Mouse (Mus musculus) cerebellum, postnatal 4 days (tissue): ENCODE measurements around the gene Atxn2l.
A peak's percentile ranks its signal among the peaks of the same experiment; 100 is the strongest.
"Not testable (repeated sequence)": the region's sequence is repeated elsewhere in the genome, so short reads cannot be mapped to it uniquely, and the experiment has no call there.

Source experiments
- DNase-seq, 2 experiments: peaks; one replicate each; pipeline ENCODE4 v3.0.0; 2022; ENCODE audit warnings: low spot score in 2 of 2, mixed read lengths in 1 of 2

The Atxn2l gene

DNA sequence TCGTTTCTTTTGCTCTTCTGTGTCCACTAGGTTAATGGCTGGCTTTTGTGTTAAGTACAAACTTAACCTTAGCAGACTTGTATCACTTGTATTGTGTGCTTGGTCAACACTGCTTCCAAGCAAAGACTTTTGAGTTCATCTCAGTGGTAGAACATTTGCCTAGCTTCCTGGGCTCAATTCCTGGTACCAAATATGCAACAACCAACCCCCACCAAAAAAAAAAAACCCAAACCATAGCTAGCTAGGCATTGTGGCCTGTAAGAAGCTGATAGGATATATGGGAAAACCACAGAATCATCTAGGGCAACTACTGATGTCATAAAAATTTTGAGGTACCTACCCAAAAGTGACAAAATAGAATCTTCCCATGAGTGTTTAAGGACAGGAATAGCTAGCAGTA lies 12.2 kb downstream of the Atxn2l start:
- DNase-seq: no peak

DNA sequence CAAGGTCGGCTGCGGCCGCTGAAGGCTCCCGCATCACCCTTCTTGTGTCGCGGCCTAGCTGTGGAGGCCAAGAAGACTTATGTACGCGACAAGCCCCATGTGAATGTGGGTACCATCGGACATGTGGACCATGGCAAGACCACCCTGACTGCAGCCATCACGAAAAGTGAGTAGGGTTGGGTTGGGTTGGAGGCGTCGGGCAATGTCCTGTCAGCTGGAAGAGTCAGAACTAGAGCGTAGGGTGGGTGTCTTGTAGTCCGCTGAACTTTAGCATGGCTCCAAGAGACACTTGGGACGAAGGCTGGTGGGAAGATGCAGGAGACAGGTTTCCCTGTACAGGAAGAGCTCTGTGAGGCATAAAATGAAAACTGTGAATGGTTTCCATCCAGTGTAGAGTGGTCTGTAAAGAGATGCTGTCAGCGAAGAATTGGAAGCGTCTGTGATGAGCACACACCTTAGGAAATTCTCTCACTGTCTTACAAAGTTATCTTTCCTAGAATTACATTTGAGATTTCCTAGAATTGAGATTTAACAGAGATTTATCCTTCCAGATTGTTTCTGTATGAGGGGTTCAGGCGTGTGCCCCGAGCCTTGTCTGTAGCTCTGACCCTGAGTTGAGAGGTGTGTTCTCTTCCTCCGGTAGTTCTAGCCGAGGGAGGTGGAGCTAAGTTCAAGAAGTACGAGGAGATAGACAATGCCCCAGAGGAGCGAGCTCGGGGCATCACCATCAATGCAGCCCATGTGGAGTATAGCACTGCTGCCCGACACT lies 15.4 kb downstream of the Atxn2l start:
- DNase-seq: not testable (repeated sequence)

DNA sequence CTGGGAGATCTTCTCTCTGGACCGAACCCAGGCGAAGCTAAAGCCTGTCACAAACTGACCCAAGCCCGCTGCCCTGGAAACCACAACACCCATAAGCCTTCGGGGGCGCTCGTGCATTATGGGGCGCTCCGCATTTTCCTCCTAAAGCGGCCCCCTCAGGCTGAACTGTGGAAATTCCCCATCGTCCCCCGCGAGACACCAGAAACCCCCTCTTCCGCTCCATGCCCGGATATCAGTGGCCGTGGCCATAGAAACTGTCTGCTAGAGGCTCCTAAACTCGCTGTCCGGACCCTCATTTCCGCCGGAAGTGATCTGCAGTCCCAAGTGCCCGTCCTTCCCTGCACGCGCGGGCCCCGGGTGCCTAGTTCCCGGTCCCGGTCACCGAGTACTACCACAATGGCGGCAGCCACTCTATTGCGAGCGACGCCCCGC lies 16.2 kb downstream of the Atxn2l start, which contains the start of gene Tufm:
Tufm (plus strand) TSS at position 310 of the 432 bp plus-strand sequence.
- DNase-seq: peak; percentile 82 to 90

DNA sequence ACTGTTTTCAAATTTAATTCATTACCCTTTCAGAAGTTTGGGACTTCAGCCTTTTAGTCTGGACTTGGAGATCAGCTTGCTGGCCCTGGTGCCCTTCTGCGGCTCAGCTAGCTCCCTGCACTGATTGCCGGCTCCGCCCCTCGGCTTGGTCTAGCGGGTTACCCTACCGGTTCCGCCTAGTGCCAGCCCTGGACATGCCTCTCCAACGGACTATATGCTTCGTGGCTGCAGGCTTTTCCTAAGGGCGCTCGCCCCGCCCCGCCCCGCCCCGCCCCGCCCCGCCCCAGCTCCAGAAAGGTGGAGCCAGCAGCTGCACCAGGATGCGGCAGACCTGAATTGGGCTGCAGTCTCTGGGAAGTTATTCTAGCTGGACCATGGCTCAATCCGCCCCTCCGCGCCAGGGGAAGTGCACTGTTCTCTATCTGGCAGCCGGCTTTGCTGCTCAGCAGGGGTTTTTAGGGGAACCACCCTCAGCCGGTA lies 20.8 kb downstream of the Atxn2l start:
- peak in 1 of 2 experiments; percentile 51 for DNase-seq

DNA sequence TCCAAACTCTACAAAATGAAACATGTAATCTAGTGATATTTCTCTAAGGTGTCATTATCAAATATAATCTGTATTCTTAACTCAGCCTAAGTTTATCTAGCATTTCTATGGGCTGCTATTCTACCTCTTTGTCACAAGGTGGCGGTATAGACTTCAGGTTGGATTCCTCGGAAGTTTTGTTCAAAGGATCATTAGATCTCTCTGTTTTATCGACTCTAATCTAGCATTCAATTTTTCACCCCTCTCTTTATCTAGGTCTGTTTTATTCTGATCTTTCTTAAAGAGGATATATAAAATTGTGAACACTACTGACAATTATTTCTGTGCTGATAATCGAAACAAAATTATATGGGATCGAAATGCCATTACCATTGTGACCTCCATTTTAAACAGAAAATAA lies 21.5 kb downstream of the Atxn2l start:
- no peak for DNase-seq

DNA sequence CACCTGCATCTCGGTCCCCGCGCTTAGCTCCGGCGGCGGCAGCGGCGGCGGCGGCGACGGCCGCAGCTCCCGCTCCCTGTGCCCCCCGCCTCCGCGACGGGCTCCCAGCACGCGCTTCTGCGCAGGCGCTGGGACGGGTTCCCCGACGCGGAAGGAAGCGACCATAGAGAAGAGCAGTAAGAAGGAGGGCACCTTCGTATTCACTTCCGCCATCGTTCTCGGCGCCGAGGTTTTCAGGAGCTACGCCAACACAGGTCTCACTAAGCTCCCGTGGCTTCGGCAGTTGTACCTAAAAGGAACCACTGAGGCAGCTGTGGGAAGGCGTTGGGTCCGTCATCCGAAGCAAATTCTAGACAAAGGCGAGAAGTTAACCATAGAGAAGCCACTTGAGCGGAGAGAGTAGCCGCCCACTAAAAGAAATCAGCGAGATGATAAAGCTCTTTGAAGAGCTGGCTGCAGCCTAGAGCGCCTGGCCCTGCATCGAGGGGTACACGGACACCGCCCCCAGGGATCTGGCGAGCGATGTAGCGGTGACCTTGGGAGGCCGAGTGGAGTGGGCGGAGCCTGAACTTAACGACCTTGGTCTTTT lies 28.1 kb downstream of the Atxn2l start, which contains the start of gene Sh2b1:
Sh2b1 (minus strand) TSS at position 432 of the 589 bp plus-strand sequence.
- peak; percentile 66 to 87 for DNase-seq

DNA sequence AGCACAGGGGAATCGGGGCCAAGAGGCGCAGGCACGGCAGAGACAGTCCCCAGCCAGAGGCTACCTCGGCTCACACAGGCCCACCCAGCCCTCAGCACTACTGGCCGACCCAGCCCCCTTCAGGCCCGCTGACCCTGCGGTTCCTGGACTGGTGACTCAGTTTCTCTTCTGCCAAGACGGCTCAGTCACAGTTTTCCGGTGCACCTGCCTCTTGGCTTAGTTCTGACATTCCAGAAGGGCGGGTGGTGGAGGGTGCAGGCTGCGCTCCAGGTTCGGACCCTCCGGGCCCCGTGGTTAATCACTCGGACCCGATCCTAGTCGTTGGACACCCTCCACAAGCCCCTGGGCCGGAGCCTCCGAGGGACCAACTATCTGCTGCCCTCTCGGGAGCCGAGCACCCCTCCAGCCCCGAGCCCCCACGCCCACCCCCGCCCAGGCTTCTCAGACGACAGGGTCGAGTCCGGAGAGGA lies 28.7 kb downstream of the Atxn2l start:
- no peak for DNase-seq

DNA sequence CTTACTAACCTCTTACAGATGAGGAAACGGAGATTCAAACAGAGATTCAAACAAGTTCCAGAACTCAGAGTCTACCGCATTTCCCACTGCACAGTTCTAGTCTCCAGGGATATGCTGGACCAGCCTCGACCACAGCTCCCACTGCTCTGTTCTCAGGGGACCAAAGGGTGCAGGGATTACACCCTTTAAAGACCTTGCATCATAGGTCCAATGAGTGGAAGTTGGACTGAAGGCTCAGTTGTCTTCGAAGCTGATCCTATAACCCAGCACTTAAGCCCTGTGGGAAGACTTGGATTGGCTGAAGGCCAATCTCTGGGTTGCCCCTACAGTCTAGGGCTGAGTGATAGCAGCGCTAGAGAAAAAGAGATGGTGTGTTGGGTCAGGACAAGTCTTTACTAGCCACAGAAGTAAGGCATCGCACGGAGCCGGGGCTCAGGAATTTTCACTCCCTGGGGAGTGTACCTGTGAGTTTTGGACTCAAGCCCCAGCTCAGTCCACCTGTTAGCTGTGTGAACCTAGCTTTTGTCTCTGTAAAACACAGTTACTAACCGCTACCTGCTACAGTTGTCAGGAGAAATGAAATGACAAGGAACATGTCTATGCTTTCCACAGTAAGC lies 29.7 kb downstream of the Atxn2l start:
- DNase-seq: no peak

DNA sequence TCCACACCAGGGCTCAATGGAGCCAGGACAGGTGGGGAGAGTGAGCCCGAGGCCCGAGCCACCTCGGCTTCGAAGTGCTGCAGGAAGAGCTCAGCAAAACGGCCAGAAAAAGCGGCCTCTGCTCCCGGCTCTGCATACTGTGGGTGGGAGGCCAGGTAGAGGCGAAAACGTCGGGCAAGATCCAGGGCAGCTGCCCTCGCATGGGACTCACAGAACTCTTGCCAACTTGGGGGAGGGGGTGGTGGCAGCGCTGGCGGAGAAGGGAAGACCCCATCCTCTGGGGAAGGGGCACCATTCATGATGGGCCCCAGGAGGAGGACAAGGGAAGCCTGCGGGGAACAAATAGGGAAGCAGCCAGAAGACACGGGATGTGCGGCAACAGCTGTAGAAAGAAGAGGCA lies 30.5 kb downstream of the Atxn2l start:
- no peak for DNase-seq

DNA sequence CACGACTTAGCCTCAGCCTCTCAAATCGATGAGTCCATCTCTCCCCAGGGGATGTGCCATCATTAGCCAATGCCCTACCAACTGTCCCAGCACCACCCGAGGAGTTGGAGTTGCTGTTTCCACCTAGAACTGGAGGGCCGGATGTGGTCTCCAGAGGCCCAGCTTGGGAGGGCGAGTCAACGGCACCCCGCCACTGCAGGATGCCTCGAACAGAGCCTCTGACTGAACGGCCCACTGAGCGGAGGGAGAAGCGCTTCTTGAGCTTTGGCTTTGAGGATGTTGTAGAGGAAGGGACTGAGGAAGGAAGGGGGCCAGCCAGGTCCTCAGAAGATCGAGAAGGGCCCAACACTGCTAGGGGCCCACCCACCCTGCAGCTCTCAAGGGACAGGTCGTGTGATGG lies 30.9 kb downstream of the Atxn2l start:
- DNase-seq: no peak

DNA sequence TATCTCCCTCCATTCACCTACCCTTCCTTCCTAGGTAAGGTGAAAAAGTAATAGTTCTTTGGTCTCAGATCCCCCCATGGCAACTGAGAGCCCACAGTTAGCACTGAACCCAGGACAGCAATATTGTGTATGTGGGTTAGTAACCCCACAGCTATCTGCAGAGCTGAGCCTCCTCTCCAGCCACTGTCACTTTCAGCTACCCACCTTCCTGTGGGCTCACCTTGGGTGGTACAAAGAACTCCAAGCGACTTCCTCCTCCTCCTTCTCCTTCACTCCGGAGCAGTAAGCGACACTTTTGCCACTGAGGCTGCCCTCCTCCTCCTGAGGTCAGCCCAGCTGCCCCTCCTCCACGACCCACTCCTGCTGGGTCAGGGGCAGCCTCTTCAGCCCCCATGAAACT lies 31.4 kb downstream of the Atxn2l start:
- DNase-seq: no peak

DNA sequence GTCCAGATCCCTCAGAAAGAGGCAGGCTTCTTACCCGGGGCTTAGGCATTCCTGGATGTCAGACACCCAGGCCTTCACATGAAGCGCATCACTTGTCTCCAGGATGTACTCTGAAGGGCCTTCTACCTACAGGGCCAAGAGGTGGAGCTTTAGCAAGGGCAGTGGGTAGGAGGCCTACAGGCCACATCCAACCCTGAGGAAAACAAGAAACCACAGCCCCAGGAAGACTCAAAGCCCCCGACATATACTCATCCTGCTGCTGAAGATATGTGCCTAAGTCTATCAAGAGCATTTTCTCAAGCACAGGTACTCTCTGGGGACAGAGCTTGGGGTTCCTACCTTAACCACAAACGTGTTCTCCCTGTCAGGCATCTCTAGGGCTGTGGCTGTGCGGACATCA lies 31.9 kb downstream of the Atxn2l start:
- DNase-seq: no peak

DNA sequence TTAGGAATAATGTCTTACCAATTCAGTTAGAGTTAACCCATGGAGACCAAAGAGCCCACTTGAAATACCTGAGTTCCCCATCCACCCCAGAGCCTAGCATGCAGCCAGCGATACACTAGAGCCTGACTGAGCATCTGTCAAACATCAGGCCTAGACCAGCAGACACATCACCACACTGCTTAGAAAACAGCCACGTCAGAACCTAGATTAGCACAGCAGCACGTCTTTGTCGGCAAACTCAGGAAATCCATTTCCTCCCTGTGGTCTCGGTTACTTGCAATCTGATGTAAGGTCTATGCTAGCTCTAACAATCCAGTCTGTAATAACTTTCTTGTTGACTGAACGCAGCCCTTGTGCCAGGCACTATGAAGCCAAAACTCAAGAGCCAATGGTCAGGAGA lies 33.2 kb downstream of the Atxn2l start:
- no peak for DNase-seq

DNA sequence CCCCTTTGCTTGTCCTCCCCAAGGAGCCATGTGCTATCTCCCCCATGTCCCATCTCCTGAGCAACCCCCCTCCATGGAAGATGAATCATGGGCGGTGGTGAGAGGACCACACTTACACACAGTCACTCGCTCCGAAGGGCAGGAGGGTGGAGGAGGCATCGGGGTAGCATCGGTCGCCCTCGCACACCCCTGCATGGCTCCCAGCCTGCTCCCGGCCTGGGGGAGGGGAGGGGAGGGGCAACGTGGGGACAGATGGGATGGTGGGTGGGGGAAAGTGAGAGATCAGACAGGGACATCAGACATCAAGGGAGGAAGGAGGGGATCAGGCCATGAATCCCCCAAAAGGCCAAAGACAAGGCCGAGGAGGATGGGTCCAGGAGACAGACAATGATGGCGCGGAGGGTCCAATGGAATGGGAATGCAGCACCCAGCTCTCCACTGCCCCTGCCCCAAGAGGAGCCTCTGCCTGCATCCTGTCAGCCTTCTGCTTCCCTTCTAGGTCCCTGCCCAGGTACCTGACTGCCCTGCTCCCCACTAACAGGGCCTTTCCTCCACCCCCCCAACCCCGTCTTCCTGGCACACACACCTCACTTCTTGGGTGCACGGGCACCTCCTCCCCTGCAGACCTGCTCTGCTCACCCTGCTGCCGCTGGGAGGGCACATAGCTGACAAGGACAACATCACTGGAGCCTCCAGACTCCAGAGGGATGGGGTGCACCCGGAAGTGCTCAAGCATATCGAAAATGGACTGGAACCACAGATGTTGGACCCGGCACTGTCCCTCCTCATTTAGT lies 35.2 kb downstream of the Atxn2l start:
- no peak for DNase-seq

DNA sequence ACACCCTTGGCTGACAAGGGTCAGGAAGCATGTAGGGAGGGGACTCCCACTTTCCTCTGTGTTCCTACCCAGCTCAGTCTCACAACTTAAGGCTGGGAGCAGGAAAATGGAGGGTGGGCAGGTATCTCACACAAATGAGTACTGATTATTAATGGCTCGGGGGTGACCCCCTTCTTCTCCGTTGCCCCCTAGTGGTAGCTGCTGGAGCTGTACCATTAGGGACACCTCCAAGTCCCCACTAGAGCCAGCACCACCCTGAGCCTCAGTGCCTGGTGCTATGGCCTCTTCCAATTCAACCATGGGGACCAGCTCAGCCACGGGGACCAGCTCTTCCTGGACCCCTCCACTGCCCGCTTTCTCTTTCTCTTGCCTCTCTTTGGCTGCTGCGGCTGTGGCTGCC lies 36.0 kb downstream of the Atxn2l start:
- DNase-seq: peak in 1 of 2 experiments; percentile 30

DNA sequence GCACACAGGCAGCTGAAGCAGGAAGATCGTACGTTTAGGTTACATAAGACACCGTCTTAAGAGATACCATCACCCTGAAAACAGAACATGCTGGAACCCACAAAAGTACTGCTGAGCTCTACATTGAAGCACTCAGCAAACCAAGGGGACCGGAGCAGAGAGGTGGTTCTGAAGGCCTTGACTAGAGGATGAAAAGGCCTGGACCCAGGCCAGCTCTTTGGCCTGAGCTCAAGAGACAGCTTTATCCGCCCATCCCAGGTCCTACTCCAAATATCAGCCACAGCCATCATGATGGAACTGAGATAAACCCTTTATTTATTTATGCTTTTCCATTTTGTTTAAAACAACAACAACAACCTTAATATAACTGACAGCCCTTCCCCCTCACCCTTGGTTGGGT lies 36.5 kb downstream of the Atxn2l start:
- no peak for DNase-seq

DNA sequence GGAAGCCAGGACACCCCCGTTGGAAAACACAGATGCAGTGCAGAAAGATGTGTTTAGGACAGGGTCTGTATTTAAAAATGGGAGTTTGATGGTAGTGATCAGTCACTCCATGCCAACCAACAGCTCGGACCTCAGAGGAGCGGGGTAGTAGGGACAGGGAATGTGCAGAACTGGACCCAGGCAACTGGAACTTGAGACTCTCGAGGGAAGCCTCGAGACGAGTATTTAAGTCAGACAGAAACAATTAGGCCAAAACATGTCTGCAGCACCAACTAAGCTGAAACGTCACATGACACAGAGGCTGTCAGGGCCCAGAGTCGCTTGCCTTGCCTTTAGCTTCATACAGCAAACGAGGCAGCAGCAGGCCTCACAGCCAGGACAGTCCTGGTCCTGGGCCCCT lies 37.1 kb downstream of the Atxn2l start:
- DNase-seq: no peak

DNA sequence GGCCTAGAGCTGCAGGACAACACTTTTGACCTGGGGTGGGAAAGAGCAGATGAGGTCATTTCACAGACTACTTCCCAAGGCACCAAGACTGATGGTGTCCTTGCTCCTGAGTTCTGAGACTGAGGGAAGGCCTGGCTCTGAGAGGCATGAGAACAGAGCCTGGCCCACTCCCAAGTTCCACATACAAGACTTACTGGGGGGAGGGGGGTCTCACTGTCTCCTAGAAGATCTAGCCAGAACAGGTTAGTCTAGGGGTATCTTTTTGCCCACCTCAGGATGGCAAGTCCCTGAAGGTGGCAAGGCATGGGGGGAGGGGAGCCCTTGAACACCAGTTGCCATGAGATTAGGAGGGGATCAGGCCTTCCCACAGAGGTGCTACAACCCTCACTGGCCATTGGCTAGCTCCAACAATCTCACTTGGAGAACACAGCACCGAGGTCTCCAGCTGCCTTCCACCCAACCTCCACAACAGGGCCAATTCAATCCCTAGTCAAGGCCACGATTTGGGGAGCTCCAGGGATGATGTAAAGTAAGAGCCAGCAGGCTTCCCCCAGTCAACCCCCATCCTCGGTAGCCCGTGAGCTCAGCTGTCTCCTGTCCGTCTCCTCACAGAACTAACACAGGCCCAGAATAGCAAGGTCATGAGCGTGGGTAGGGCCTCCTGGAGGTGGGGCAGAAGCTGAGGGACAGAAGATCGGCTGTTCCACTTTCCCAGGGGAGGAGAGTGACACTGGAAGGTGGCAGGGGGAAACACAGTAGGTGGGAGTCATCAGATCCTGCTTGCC lies 37.8 kb downstream of the Atxn2l start:
- no peak for DNase-seq

DNA sequence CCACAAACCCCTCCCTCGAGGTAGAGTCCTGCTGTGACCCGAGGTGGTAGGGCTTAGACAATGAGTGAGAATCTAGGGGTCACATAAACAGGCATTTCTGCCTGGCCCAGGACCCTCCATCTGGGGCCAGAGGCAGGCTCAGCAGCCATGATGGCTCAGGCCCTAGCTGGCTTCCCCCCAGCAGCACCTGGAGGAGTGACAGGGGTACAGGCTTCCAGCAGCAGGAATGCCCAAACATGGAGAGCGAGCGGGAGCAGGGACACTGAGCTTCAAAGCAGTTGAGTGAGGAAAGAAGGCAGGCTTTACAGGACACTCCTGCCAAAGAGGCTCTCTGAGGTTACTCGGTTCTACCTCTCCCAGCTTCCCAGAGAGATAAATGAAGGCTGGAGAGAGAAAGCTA lies 38.4 kb downstream of the Atxn2l start:
- DNase-seq: no peak

DNA sequence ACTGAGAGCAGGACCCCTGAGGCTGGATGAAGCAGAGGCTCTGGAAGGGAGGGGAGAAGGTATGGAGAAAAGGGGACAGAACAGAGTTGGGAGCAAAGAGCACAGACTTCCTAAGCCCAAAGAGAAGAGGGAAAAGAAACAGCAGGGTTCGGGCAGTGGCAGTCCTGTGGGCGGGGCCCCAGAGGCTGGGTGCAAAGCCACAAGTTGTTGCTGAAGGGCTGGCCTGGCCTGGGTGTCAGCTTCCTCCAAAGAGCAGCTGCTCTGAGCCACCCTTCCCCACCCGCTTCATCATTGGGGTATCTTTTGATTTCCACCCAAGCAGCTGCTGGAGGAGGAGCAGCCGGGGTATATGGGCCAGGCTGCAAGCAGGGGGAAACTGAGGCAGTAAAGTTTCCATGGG lies 39.1 kb downstream of the Atxn2l start:
- DNase-seq: no peak

DNA sequence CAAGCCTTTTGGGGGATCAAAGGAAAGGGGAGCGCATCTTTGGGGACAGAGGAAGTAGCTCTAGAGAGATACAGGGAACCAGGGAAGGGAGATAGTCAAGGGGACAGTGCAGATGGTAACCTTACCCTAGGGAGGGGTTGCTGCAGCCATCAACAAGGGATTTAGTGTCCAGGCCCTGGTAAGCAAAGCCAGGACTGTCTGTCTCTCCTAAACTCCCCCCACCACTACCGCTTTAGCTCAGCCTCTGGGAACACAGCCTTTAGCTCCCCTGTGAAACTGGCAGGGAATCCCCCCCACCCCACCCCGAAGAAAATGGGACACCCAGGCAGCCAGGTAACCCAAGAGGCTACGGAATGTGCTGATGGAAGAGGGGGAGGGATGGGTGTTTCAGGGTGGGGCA lies 39.7 kb downstream of the Atxn2l start:
- no peak for DNase-seq
